Mouse (Mus musculus): ENCODE results near the gene Frs2. TPM values are rescaled to one million over a fixed set of nuclear protein-coding genes. Genes with fewer than 3 reads are reported as not detected.

The Frs2 gene
- total and polyA plus RNA-seq, 2 experiments = 7.4 to 11.1 TPM

- H3K79me2 ChIP-seq (ENCODE audit: control insufficient read depth, insufficient read depth, low read length) = peaks cover 34% of the 10 kb centered on the region
- no peak overlapping the region for H3K27ac ChIP-seq (replicated peaks; ENCODE audit: insufficient read depth, low read depth, low read length)
- no peaks in the 10 kb centered on the region for H3K27me3 ChIP-seq (ENCODE audit: control insufficient read depth, insufficient read depth, low read length)
- no peak overlapping the region for H3K4me3 ChIP-seq (ENCODE audit: insufficient read depth, low read depth, low read length)
- H3K9ac ChIP-seq (ENCODE audit: low read depth, low read length) = no peak overlapping the region
- whole genome bisulfite sequencing = 94% methylated on average over 7 of the region's 7 CpGs
- no peak for TF ChIP-seq POLR2A (IDR thresholded peaks at IDR 0.05; ENCODE audit: extremely low read depth, insufficient read depth, low read length)
- no peak for TF ChIP-seq CTCF (IDR thresholded peaks at IDR 0.05; ENCODE audit: low read depth, low read length)
- no peak for DNase-seq (ENCODE audit: extremely low read depth, low read depth, low spot score)
- H3K36me3 ChIP-seq (ENCODE audit: control insufficient read depth, insufficient read depth, low read length) = no peaks in the 10 kb centered on the region
- H3K4me1 ChIP-seq (ENCODE audit: control insufficient read depth, insufficient read depth, low read length) = peaks cover 13% of the 10 kb centered on the region
Measured at GRCm38 (mm10) chr10:117120051-117120666, 28.2 kb downstream of the Frs2 start.

- Histone ChIP-seq H3K9ac (ENCODE audit: low read depth, low read length) (no peak overlapping the region), H3K27me3 (ENCODE audit: control insufficient read depth, insufficient read depth, low read length) (no peaks in the 10 kb centered on the region), H3K27ac (replicated peaks; ENCODE audit: insufficient read depth, low read depth, low read length) (no peak overlapping the region), H3K4me1 (ENCODE audit: control insufficient read depth, insufficient read depth, low read length) (peaks cover 13% of the 10 kb centered on the region), H3K79me2 (ENCODE audit: control insufficient read depth, insufficient read depth, low read length) (peaks cover 35% of the 10 kb centered on the region), H3K36me3 (ENCODE audit: control insufficient read depth, insufficient read depth, low read length) (no peaks in the 10 kb centered on the region), H3K4me3 (ENCODE audit: insufficient read depth, low read depth, low read length) (no peak overlapping the region)
- no peak for TF ChIP-seq CTCF (IDR thresholded peaks at IDR 0.05; ENCODE audit: low read depth, low read length)
- TF ChIP-seq POLR2A (IDR thresholded peaks at IDR 0.05; ENCODE audit: extremely low read depth, insufficient read depth, low read length) = no peak
- DNase-seq (ENCODE audit: extremely low read depth, low read depth, low spot score) = no peak
- WGBS = 75% methylated on average over 11 of the region's 11 CpGs
Measured at GRCm38 (mm10) chr10:117119531-117119930, 28.8 kb downstream of the Frs2 start.

GRCm38 (mm10) chr10:117118421-117118831 is 29.9 kb downstream of the Frs2 start:
- TF ChIP-seq CTCF (IDR thresholded peaks at IDR 0.05; ENCODE audit: low read depth, low read length) = no peak
- TF ChIP-seq POLR2A (IDR thresholded peaks at IDR 0.05; ENCODE audit: extremely low read depth, insufficient read depth, low read length) = no peak
- no peaks in the 10 kb centered on the region for H3K36me3 ChIP-seq (ENCODE audit: control insufficient read depth, insufficient read depth, low read length)
- H3K79me2 ChIP-seq (ENCODE audit: control insufficient read depth, insufficient read depth, low read length) = peaks cover 38% of the 10 kb centered on the region
- no peak overlapping the region for H3K9ac ChIP-seq (ENCODE audit: low read depth, low read length)
- no peak for DNase-seq (ENCODE audit: extremely low read depth, low read depth, low spot score)
- H3K4me1 ChIP-seq (ENCODE audit: control insufficient read depth, insufficient read depth, low read length) = peaks cover 9% of the 10 kb centered on the region
- H3K27ac ChIP-seq (replicated peaks; ENCODE audit: insufficient read depth, low read depth, low read length) = no peak overlapping the region
- H3K4me3 ChIP-seq (ENCODE audit: insufficient read depth, low read depth, low read length) = no peak overlapping the region
- WGBS = 59% methylated on average over 7 of the region's 7 CpGs
- H3K27me3 ChIP-seq (ENCODE audit: control insufficient read depth, insufficient read depth, low read length) = no peaks in the 10 kb centered on the region

GRCm38 (mm10) chr10:117115652-117116051 is 32.7 kb downstream of the Frs2 start:
- Histone ChIP-seq H3K27ac (replicated peaks; ENCODE audit: insufficient read depth, low read depth, low read length) (no peak overlapping the region), H3K27me3 (ENCODE audit: control insufficient read depth, insufficient read depth, low read length) (no peaks in the 10 kb centered on the region), H3K36me3 (ENCODE audit: control insufficient read depth, insufficient read depth, low read length) (no peaks in the 10 kb centered on the region), H3K9ac (ENCODE audit: low read depth, low read length) (no peak overlapping the region), H3K4me1 (ENCODE audit: control insufficient read depth, insufficient read depth, low read length) (peaks cover 15% of the 10 kb centered on the region), H3K4me3 (ENCODE audit: insufficient read depth, low read depth, low read length) (no peak overlapping the region), H3K79me2 (ENCODE audit: control insufficient read depth, insufficient read depth, low read length) (peaks cover 45% of the 10 kb centered on the region)
- WGBS = 67% methylated on average over 3 of the region's 3 CpGs
- TF ChIP-seq POLR2A (IDR thresholded peaks at IDR 0.05; ENCODE audit: extremely low read depth, insufficient read depth, low read length) (no peak), CTCF (IDR thresholded peaks at IDR 0.05; ENCODE audit: low read depth, low read length) (no peak)
- no peak for DNase-seq (ENCODE audit: extremely low read depth, low read depth, low spot score)

- H3K4me1 ChIP-seq (ENCODE audit: control insufficient read depth, insufficient read depth, low read length) = peaks cover 9% of the 10 kb centered on the region
Measured at GRCm38 (mm10) chr10:117112545-117112944, 35.8 kb downstream of the Frs2 start.

GRCm38 (mm10) chr10:117111455-117111854 is 36.9 kb downstream of the Frs2 start:
- no peak overlapping the region for H3K4me3 ChIP-seq (ENCODE audit: insufficient read depth, low read depth, low read length)
- peak; percentile 81 for DNase-seq (ENCODE audit: extremely low read depth, low read depth, low spot score)
- H3K36me3 ChIP-seq (ENCODE audit: control insufficient read depth, insufficient read depth, low read length) = no peaks in the 10 kb centered on the region
- WGBS = 31% methylated on average over 7 of the region's 7 CpGs
- no peaks in the 10 kb centered on the region for H3K27me3 ChIP-seq (ENCODE audit: control insufficient read depth, insufficient read depth, low read length)
- peaks cover 9% of the 10 kb centered on the region for H3K4me1 ChIP-seq (ENCODE audit: control insufficient read depth, insufficient read depth, low read length)
- H3K27ac ChIP-seq (replicated peaks; ENCODE audit: insufficient read depth, low read depth, low read length) = no peak overlapping the region
- H3K79me2 ChIP-seq (ENCODE audit: control insufficient read depth, insufficient read depth, low read length) = peaks cover 37% of the 10 kb centered on the region
- no peak for TF ChIP-seq CTCF (IDR thresholded peaks at IDR 0.05; ENCODE audit: low read depth, low read length)
- TF ChIP-seq POLR2A (IDR thresholded peaks at IDR 0.05; ENCODE audit: extremely low read depth, insufficient read depth, low read length) = no peak
- H3K9ac ChIP-seq (ENCODE audit: low read depth, low read length) = no peak overlapping the region

More at GRCm38 (mm10) chr10:117112545-117112944, 35.8 kb downstream of the Frs2 start:
- H3K27ac ChIP-seq (replicated peaks; ENCODE audit: insufficient read depth, low read depth, low read length) = no peak overlapping the region
- H3K4me3 ChIP-seq (ENCODE audit: insufficient read depth, low read depth, low read length) = no peak overlapping the region
- no peaks in the 10 kb centered on the region for H3K36me3 ChIP-seq (ENCODE audit: control insufficient read depth, insufficient read depth, low read length)
- H3K9ac ChIP-seq (ENCODE audit: low read depth, low read length) = no peak overlapping the region
- TF ChIP-seq POLR2A (IDR thresholded peaks at IDR 0.05; ENCODE audit: extremely low read depth, insufficient read depth, low read length) (no peak), CTCF (IDR thresholded peaks at IDR 0.05; ENCODE audit: low read depth, low read length) (no peak)
- peaks cover 40% of the 10 kb centered on the region for H3K79me2 ChIP-seq (ENCODE audit: control insufficient read depth, insufficient read depth, low read length)
- no peak for DNase-seq (ENCODE audit: extremely low read depth, low read depth, low spot score)
- 43% methylated on average over 2 of the region's 2 CpGs for WGBS
- H3K27me3 ChIP-seq (ENCODE audit: control insufficient read depth, insufficient read depth, low read length) = no peaks in the 10 kb centered on the region
